Mouse (Mus musculus) kidney, adult 2 months (tissue): ENCODE data around the gene Ppl. TPM values are rescaled to one million over a fixed set of nuclear protein-coding genes. Genes with fewer than 3 reads are reported as not detected.

Source experiments
- DNase-seq: peaks from one replicate; pipeline ENCODE4 v3.0.0; 2021
- H3K27ac ChIP-seq: fragments of 200-500 bp; 2 replicates; pipeline ENCODE4 v1.5.1; 2012; ENCODE audit warnings: low read depth, low read length, control low read depth, inconsistent platforms; ENCODE audit not compliant: insufficient read depth
- H3K27me3 ChIP-seq: fragments of 200-500 bp; replicated peaks from 2 replicates; pipeline ENCODE4 v1.6.1; 2012; ENCODE audit warnings: mild to moderate bottlenecking, moderate library complexity, low read length, inconsistent platforms; ENCODE audit not compliant: control insufficient read depth, insufficient read depth
- H3K36me3 ChIP-seq: fragments of 200-500 bp; 2 replicates; pipeline ENCODE4 v1.6.1; 2012; ENCODE audit warnings: mild to moderate bottlenecking, moderate library complexity, low read length, inconsistent platforms; ENCODE audit not compliant: control insufficient read depth, insufficient read depth
- H3K4me1 ChIP-seq: fragments of 200-500 bp; 2 replicates; pipeline ENCODE4 v1.6.1; 2011; ENCODE audit warnings: low read length; ENCODE audit not compliant: control insufficient read depth, insufficient read depth
- H3K4me3 ChIP-seq: fragments of 200-500 bp; 2 replicates; pipeline ENCODE4 v1.5.1; 2011; ENCODE audit warnings: mild to moderate bottlenecking, low read depth, low read length, control low read depth; ENCODE audit not compliant: insufficient read depth
- CTCF ChIP-seq: fragments of 200-500 bp; conservative IDR thresholded peaks from 2 replicates; pipeline ENCODE4 v1.5.1; 2011; ENCODE audit warnings: low read depth, mild to moderate bottlenecking, control low read depth, low read length, moderate library complexity, mixed read lengths; ENCODE audit not compliant: insufficient read depth, insufficient read length
- POLR2A ChIP-seq: fragments of 200-500 bp; IDR thresholded peaks from one replicate; pipeline ENCODE4 v1.6.1; 2011; ENCODE audit warnings: low read depth, low read length, control low read depth
- WGBS: fragments of 180-500 bp; shearing (Covaris S2); methylation state at CpG from one replicate; pipeline ENCODE4 v1.1.7; 2018; 5-methylcytosine and 5-hydroxymethylcytosine counted together
- polyA plus RNA-seq: library from polyadenylated mRNA; depleted of rRNA; stranded (reverse); fragments of >200 nt; gene quantifications from 2 replicates; pipeline ENCODE4 v1.2.3, GENCODE M21; 2012; rRNA removed

Ppl gene
- polyA plus RNA-seq, 1 experiment = 3.9 TPM

- Histone ChIP-seq H3K36me3 (peaks cover 9% of the 10 kb centered on the region), H3K4me1 (peaks cover 5% of the 10 kb centered on the region; the same call in 1 of the 2 replicates), H3K27ac (no peak overlapping the region), H3K4me3 (no peak overlapping the region), H3K27me3 (no peaks in the 10 kb centered on the region)
- no peak for DNase-seq
- no peak for TF ChIP-seq POLR2A
- TF ChIP-seq CTCF = no peak
- 89% methylated on average over 3 of the region's 3 CpGs for WGBS
Observed at GRCm38 (mm10) chr16:5045322-5045721, 86.9 kb downstream of the Ppl start.

DNA sequence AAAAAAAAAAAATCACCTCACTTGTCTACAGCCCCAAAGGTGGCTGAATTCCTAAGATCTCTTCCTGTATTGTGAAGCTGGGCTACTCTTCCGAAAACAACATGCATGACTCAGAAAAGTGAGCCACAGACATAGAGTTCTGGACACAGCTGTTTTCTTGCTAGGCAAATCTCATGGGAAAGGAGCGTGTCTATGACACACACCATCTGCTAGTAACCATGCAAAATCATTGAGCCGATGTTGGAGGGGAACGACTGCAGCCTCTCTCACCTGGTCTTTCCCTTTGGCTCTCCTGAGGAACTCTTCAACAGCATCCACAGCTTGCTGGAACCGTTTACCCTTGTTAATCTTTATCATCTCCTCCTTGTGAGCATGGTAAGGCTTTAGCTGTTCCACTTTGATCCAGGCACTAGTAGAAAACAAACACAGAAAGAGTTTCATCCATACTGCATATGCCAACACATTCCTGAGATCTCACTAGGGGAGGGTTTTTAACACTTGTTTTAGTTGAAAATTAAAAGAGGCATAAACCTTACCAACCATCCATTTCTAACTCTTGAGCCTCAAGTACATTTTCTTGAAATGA is 95.5 kb downstream of the Ppl start:
- TF ChIP-seq CTCF (no peak), POLR2A (no peak)
- H3K4me1 ChIP-seq = peaks cover 8% of the 10 kb centered on the region; the same call in 1 of the 2 replicates
- H3K27me3 ChIP-seq = no peaks in the 10 kb centered on the region
- H3K36me3 ChIP-seq = peaks cover 12% of the 10 kb centered on the region
- H3K4me3 ChIP-seq = no peak overlapping the region
- DNase-seq = peak; percentile 61
- WGBS = 60% methylated on average over 5 of the region's 5 CpGs
- H3K27ac ChIP-seq = no peak overlapping the region

Other genes with a start within 250 kb of the Ppl start
- 197 and 218 TPM in 2 replicates for gene Mgrn1, start 246.2 kb downstream of the Ppl start, polyA plus RNA-seq
- gene Nudt16l1, start 193.7 kb downstream of the Ppl start, polyA plus RNA-seq = 137 and 145 TPM in 2 replicates
- 50.7 and 61.1 TPM in 2 replicates for gene Anks3, start 168.2 kb downstream of the Ppl start, polyA plus RNA-seq
- gene Sept12, start 134.6 kb downstream of the Ppl start, polyA plus RNA-seq = 0.33 TPM in 1 of 2 replicates, not detected in the other
- 156 and 232 TPM in 2 replicates for gene Smim22, start 125.1 kb downstream of the Ppl start, polyA plus RNA-seq
- gene Rogdi, start 118.9 kb downstream of the Ppl start, polyA plus RNA-seq = 251 and 286 TPM in 2 replicates
- 76.1 and 85.6 TPM in 2 replicates for gene Glyr1, start 82.6 kb downstream of the Ppl start, polyA plus RNA-seq
- gene Ubn1, start 82.4 kb downstream of the Ppl start, polyA plus RNA-seq = 22.9 and 28.7 TPM in 2 replicates
- 0.07 and 0.34 TPM in 2 replicates for gene Sec14l5, start 14.7 kb upstream of the Ppl start, polyA plus RNA-seq
- gene Nagpa, start 71.6 kb upstream of the Ppl start, polyA plus RNA-seq = 29.4 and 30.5 TPM in 2 replicates
- 42.5 and 46.4 TPM in 2 replicates for gene AU021092, start 89.9 kb upstream of the Ppl start, polyA plus RNA-seq
- 71.1 and 81.7 TPM in 2 replicates for gene Alg1, start 101.2 kb upstream of the Ppl start, polyA plus RNA-seq
- gene Eef2kmt, start 123.6 kb upstream of the Ppl start, polyA plus RNA-seq = 59.1 and 68.1 TPM in 2 replicates